Mouse (Mus musculus) stomach, postnatal 0 days (tissue): ENCODE measurements at regions not wholly inside any gene's neighbourhood (a gene's known extent, or its start where the extent isn't known, plus 50 kb on each side); places are given as distances from the start of the nearest gene placed in this dataset.

Source experiments
- ATAC-seq: fragments of 200-750 bp; cut with Nextera tagmentation; 2 replicates; pipeline ENCODE4 v1.8.0; 2017; ENCODE audit not compliant: low FRiP score, low TSS enrichment
- DNase-seq: peaks from one replicate; pipeline ENCODE4 v3.0.0-alpha.2; 2016; ENCODE audit warnings: low spot score
- H3K27ac ChIP-seq: fragments of 300-500 bp; sonication (generic); replicated peaks from 2 replicates; pipeline ENCODE4 v1.5.1; 2014; ENCODE audit warnings: mild to moderate bottlenecking, control low read depth
- H3K27me3 ChIP-seq: fragments of 300-500 bp; sonication (generic); 2 replicates; pipeline ENCODE4 v1.6.1; 2014; ENCODE audit warnings: low read length; ENCODE audit not compliant: control insufficient read depth, insufficient read depth
- H3K36me3 ChIP-seq: fragments of 300-500 bp; sonication (generic); 2 replicates; pipeline ENCODE4 v1.6.1; 2014; ENCODE audit warnings: low read length, mixed read lengths; ENCODE audit not compliant: control insufficient read depth, insufficient read depth
- H3K4me1 ChIP-seq: fragments of 300-500 bp; sonication (generic); replicated peaks from 2 replicates; pipeline ENCODE4 v1.6.1; 2014; ENCODE audit warnings: antibody characterized with exemption; ENCODE audit not compliant: control insufficient read depth, insufficient read depth
- H3K4me2 ChIP-seq: fragments of 300-500 bp; sonication (generic); replicated peaks from 2 replicates; pipeline ENCODE4 v1.6.1; 2014; ENCODE audit warnings: low read depth, mild to moderate bottlenecking, control low read depth, moderate library complexity
- H3K4me3 ChIP-seq: fragments of 300-500 bp; sonication (generic); 2 replicates; pipeline ENCODE4 v1.5.1; 2014; ENCODE audit warnings: low read depth, low read length, control low read depth
- H3K9ac ChIP-seq: fragments of 300-500 bp; sonication (generic); 2 replicates; pipeline ENCODE4 v1.6.1; 2014; ENCODE audit warnings: mild to moderate bottlenecking, low read length, control low read depth, mixed read lengths
- H3K9me3 ChIP-seq: fragments of 300-500 bp; sonication (generic); 2 replicates; pipeline ENCODE4 v1.6.1; 2016; ENCODE audit warnings: low read length; ENCODE audit not compliant: control insufficient read depth
- CTCF ChIP-seq: IDR thresholded peaks from 2 replicates; pipeline ENCODE4 v1.5.1; 2016; ENCODE audit warnings: antibody characterized with exemption, low read depth, mild to moderate bottlenecking, moderate library complexity
- EP300 ChIP-seq: optimal IDR thresholded peaks from 2 replicates; pipeline ENCODE3; 2016; ENCODE audit warnings: antibody characterized with exemption
- WGBS: fragments of 180-500 bp; shearing (Covaris S2); extraction: QIAGEN DNeasy Blood & Tissue Kit; methylation state at CpG from one replicate; pipeline ENCODE4 v1.1.7; 2014; 5-methylcytosine and 5-hydroxymethylcytosine counted together

DNA sequence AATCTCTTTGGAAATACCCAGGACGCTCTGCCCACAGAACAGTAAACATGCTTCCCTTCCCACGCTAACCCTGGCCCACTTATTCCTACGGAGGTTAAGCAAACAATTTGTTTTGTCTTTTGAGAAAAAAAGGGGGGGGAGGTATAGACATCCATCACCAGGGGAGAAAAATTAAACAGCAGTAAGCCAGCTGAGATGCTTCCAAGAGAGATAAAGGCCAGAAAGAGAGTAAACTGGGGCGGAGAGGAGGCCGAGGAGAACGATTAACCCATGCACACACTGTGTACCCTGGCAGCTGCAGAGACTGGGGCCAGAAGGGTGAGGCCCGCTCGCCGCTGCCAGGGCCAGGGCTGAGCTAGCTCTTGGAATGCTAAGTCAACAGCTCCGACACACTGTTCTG lies 421.6 kb downstream of the Ate1 start:
- DNase-seq (peak; percentile 61), ATAC-seq (peak; percentile 82)
- H3K4me3 ChIP-seq, result no peak overlapping the region
- no peaks in the 10 kb centered on the region for H3K36me3 ChIP-seq
- no peak overlapping the region for H3K27ac ChIP-seq
- WGBS, result 10% methylated on average over 10 of the region's 10 CpGs
- H3K9ac ChIP-seq, result no peak overlapping the region
- H3K27me3 ChIP-seq, result no peaks in the 10 kb centered on the region
- no peak overlapping the region for H3K4me2 ChIP-seq
- TF ChIP-seq EP300 (no peak), CTCF (no peak)
- H3K9me3 ChIP-seq, result no peaks in the 10 kb centered on the region
- H3K4me1 ChIP-seq, result no peaks in the 10 kb centered on the region; the same call in 1 of the 2 replicates

DNA sequence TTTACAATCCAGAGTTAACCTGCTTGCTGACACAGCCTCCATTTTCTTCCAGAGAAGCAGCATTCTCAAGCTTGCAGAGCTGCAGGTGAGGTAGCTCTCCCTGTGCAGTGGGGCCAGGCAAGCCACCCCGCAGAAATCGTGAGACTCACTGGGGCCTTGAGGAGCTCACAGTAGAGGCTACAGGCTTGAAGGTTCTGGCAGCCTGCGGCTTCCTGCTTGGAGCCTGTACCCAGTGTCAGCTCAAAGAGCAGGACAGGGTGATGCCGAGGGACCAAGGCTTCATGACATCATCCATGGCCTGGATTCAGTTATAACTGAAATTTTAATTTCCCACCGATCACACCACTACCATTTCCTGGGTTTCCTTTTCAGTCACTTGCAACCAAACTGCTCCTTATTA lies 417.5 kb downstream of the Ate1 start:
- no peak for TF ChIP-seq EP300
- TF ChIP-seq CTCF, result no peak
- H3K4me2 ChIP-seq, result no peak overlapping the region
- ATAC-seq, result no peak

DNA sequence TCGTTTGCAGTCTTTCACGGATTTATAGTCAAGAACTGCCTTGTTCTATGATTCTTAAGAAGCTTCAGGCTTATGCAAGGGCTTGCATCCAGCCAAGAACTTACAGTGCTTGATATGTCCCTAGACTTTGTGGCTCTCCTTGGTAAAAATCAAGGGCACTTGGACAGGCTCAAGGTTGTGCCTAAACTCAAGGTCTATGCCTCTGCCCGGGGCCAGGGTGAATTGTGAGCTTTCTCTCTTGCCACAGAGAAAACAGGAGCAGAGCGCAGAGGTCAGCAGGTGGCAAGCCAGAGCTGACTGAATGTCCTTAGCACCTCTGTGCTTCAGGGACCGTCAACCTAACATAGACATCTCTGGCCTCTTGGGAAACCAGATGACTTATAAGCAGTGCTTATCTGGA lies 413.2 kb downstream of the Ate1 start:
- no peak for TF ChIP-seq CTCF
- no peak for TF ChIP-seq EP300
- Histone ChIP-seq H3K27me3 (no peaks in the 10 kb centered on the region), H3K4me1 (no peaks in the 10 kb centered on the region), H3K4me3 (no peak overlapping the region), H3K9ac (no peak overlapping the region), H3K4me2 (no peak overlapping the region), H3K36me3 (no peaks in the 10 kb centered on the region), H3K9me3 (no peaks in the 10 kb centered on the region), H3K27ac (no peak overlapping the region)
- 82% methylated on average over 5 of the region's 5 CpGs for WGBS
- no peak for ATAC-seq
- DNase-seq, result no peak

More for the DNA sequence above, 417.5 kb downstream of the Ate1 start:
- Histone ChIP-seq H3K27me3 (no peaks in the 10 kb centered on the region), H3K9me3 (no peaks in the 10 kb centered on the region), H3K9ac (no peak overlapping the region), H3K27ac (no peak overlapping the region), H3K4me1 (no peaks in the 10 kb centered on the region; the same call in 1 of the 2 replicates), H3K36me3 (no peaks in the 10 kb centered on the region), H3K4me3 (no peak overlapping the region)
- no peak for DNase-seq
- WGBS, result 74% methylated on average over 5 of the region's 5 CpGs

DNA sequence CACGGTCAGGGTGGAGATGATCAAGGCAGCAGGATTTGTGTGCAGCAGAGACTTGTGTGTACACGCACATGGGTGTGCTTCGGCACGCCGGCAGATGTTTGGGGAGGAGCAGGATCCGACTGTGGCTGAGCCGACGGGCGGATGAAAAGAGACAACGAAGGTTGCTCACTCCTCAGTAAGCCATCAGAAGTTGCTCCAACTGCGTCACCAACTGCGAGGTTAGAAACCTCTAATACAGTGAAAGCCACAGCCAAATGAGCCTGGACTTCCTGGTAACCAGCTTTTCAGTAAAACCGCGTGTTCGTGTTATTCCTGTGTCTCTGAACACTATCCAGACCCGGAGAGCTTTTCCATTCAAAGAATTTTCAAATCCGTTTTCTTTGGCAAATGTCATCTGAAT lies 411.8 kb downstream of the Ate1 start:
- ATAC-seq (no peak; the same call in 1 of the 2 replicates), DNase-seq (no peak)
- TF ChIP-seq CTCF (no peak), EP300 (no peak)
- H3K9me3 ChIP-seq, result no peaks in the 10 kb centered on the region
- H3K4me2 ChIP-seq, result no peak overlapping the region
- no peaks in the 10 kb centered on the region for H3K27me3 ChIP-seq
- peak overlapping the region; percentile 53; the same call in 1 of the 2 replicates for H3K27ac ChIP-seq
- no peak overlapping the region for H3K4me3 ChIP-seq
- WGBS, result 62% methylated on average over 17 of the region's 17 CpGs
- H3K4me1 ChIP-seq, result no peaks in the 10 kb centered on the region
- no peak overlapping the region for H3K9ac ChIP-seq
- H3K36me3 ChIP-seq, result no peaks in the 10 kb centered on the region
